Mouse (Mus musculus) ES-E14 (cell line): ENCODE results near the gene Arhgap17.

Experiments
- CHD2 ChIP-seq: IDR thresholded peaks from 2 replicates; pipeline ENCODE4 v1.6.1; 2014; ENCODE audit warnings: mild to moderate bottlenecking, low read depth, low read length, inconsistent platforms
- ZNF384 ChIP-seq: IDR thresholded peaks from 2 replicates; pipeline ENCODE4 v1.6.1; 2012; ENCODE audit warnings: low read depth, low read length, inconsistent platforms

DNA sequence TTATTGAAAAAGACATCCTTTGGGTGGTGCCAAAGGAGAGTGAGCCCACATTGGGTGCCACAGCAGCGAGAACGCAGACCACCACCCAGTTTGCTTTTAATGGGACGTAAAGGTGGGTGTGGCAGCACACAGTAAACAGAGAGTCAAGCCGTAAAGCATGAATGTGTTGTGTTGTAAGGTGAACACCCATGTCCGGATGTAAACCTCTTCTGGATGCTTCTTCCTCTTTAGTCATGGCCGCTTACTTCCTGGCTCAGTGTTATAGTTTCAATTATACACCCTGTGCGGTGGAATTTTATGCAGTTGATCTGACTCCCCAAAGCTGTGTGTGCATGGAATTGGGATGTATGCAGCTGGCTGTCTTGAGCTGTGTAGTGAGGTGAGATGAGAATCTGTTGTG lies 127.5 kb downstream of the Arhgap17 start:
- TF ChIP-seq ZNF384: no peak
- no peak for TF ChIP-seq CHD2
